Mouse (Mus musculus): Measurements from ENCODE around the gene St6galnac4. TPM values are rescaled to one million over a fixed set of nuclear protein-coding genes. Genes with fewer than 3 reads are reported as not detected.

Gene St6galnac4
- polyA plus RNA-seq, 1 experiment from 2014 or later: 33.5 TPM

GRCm38 (mm10) chr2:32549171-32549570, 37.7 kb upstream of the St6galnac4 start:
- 74% methylated on average over 9 of the region's 9 CpGs for WGBS
- no peaks in the 10 kb centered on the region for H3K9me3 ChIP-seq (replicated peaks)
- no peak overlapping the region for H3K4me2 ChIP-seq
- peaks cover 38% of the 10 kb centered on the region for H3K4me1 ChIP-seq (replicated peaks)
- H3K36me3 ChIP-seq: no peaks in the 10 kb centered on the region
- no peak overlapping the region for H3K9ac ChIP-seq
- H3K27ac ChIP-seq: no peak overlapping the region
- H3K27me3 ChIP-seq: no peaks in the 10 kb centered on the region
- no peak overlapping the region for H3K4me3 ChIP-seq
- no peak for ATAC-seq (replicated peaks; ENCODE audit: insufficient number of reproducible peaks, insufficient read depth, low FRiP score, low read depth)

- Histone ChIP-seq H3K4me1 (replicated peaks) (peaks cover 38% of the 10 kb centered on the region), H3K9ac (no peak overlapping the region), H3K27me3 (no peaks in the 10 kb centered on the region), H3K9me3 (replicated peaks) (no peaks in the 10 kb centered on the region), H3K4me3 (no peak overlapping the region), H3K27ac (no peak overlapping the region), H3K36me3 (no peaks in the 10 kb centered on the region), H3K4me2 (no peak overlapping the region)
- 39% methylated on average over 6 of the region's 6 CpGs for WGBS
- peak; percentile 61; the same call in 1 of the 2 replicates for ATAC-seq (replicated peaks; ENCODE audit: insufficient number of reproducible peaks, insufficient read depth, low FRiP score, low read depth)
Observed at GRCm38 (mm10) chr2:32549764-32550163, 37.1 kb upstream of the St6galnac4 start.

GRCm38 (mm10) chr2:32551236-32551635, 35.7 kb upstream of the St6galnac4 start:
- Histone ChIP-seq H3K9ac (no peak overlapping the region), H3K36me3 (no peaks in the 10 kb centered on the region), H3K4me3 (no peak overlapping the region), H3K27ac (no peak overlapping the region), H3K4me1 (replicated peaks) (peaks cover 48% of the 10 kb centered on the region), H3K27me3 (no peaks in the 10 kb centered on the region), H3K9me3 (replicated peaks) (no peaks in the 10 kb centered on the region), H3K4me2 (no peak overlapping the region)
- no peak for ATAC-seq (replicated peaks; ENCODE audit: insufficient number of reproducible peaks, insufficient read depth, low FRiP score, low read depth)
- 78% methylated on average over 5 of the region's 5 CpGs for WGBS

- H3K27me3 ChIP-seq: no peaks in the 10 kb centered on the region
- ATAC-seq (replicated peaks; ENCODE audit: insufficient number of reproducible peaks, insufficient read depth, low FRiP score, low read depth): no peak
- no peak overlapping the region for H3K4me3 ChIP-seq
- no peaks in the 10 kb centered on the region for H3K36me3 ChIP-seq
- H3K27ac ChIP-seq: no peak overlapping the region
- no peaks in the 10 kb centered on the region for H3K9me3 ChIP-seq (replicated peaks)
- H3K9ac ChIP-seq: no peak overlapping the region
- peaks cover 31% of the 10 kb centered on the region for H3K4me1 ChIP-seq (replicated peaks)
- H3K4me2 ChIP-seq: no peak overlapping the region
- 58% methylated on average over 7 of the region's 7 CpGs for WGBS
Observed at GRCm38 (mm10) chr2:32553592-32554148, 33.2 kb upstream of the St6galnac4 start.

GRCm38 (mm10) chr2:32555484-32555883, 31.4 kb upstream of the St6galnac4 start:
- Histone ChIP-seq H3K27me3 (no peaks in the 10 kb centered on the region), H3K4me1 (replicated peaks) (peaks cover 15% of the 10 kb centered on the region), H3K4me3 (no peak overlapping the region), H3K27ac (0 out of 2 replicates have a peak overlapping the region, but pooled peaks have one; percentile 3), H3K9ac (no peak overlapping the region), H3K4me2 (no peak overlapping the region), H3K9me3 (replicated peaks) (no peaks in the 10 kb centered on the region), H3K36me3 (0 out of 2 replicates have a peak, but pooled peaks cover 6% of the 10 kb centered on the region)
- ATAC-seq (replicated peaks; ENCODE audit: insufficient number of reproducible peaks, insufficient read depth, low FRiP score, low read depth): no peak
- 38% methylated on average over 4 of the region's 4 CpGs for WGBS

GRCm38 (mm10) chr2:32556019-32556418, 30.9 kb upstream of the St6galnac4 start:
- Histone ChIP-seq H3K36me3 (0 out of 2 replicates have a peak, but pooled peaks cover 6% of the 10 kb centered on the region), H3K9me3 (replicated peaks) (no peaks in the 10 kb centered on the region), H3K27me3 (no peaks in the 10 kb centered on the region), H3K27ac (no peak overlapping the region), H3K4me1 (replicated peaks) (peaks cover 11% of the 10 kb centered on the region), H3K4me3 (no peak overlapping the region), H3K4me2 (no peak overlapping the region), H3K9ac (no peak overlapping the region)
- ATAC-seq (replicated peaks; ENCODE audit: insufficient number of reproducible peaks, insufficient read depth, low FRiP score, low read depth): no peak
- WGBS: 74% methylated on average over 7 of the region's 7 CpGs

- WGBS: 51% methylated on average over 5 of the region's 5 CpGs
- H3K4me3 ChIP-seq: no peak overlapping the region
- no peak overlapping the region for H3K9ac ChIP-seq
- H3K27ac ChIP-seq: no peak overlapping the region
- peaks cover 18% of the 10 kb centered on the region; the same call in 1 of the 2 replicates for H3K36me3 ChIP-seq
- no peak overlapping the region for H3K4me2 ChIP-seq
- ATAC-seq (replicated peaks; ENCODE audit: insufficient number of reproducible peaks, insufficient read depth, low FRiP score, low read depth): no peak; the same call in 1 of the 2 replicates
- peaks cover 11% of the 10 kb centered on the region for H3K4me1 ChIP-seq (replicated peaks)
- H3K9me3 ChIP-seq (replicated peaks): no peaks in the 10 kb centered on the region
- H3K27me3 ChIP-seq: no peaks in the 10 kb centered on the region
Observed at GRCm38 (mm10) chr2:32559570-32559969, 27.3 kb upstream of the St6galnac4 start.

GRCm38 (mm10) chr2:32566536-32567063, 20.3 kb upstream of the St6galnac4 start:
- H3K27ac ChIP-seq: no peak overlapping the region
- no peaks in the 10 kb centered on the region for H3K27me3 ChIP-seq
- no peaks in the 10 kb centered on the region for H3K9me3 ChIP-seq (replicated peaks)
- H3K36me3 ChIP-seq: peaks cover 29% of the 10 kb centered on the region; the same call in 1 of the 2 replicates
- WGBS: 30% methylated on average over 4 of the region's 4 CpGs
- no peak for ATAC-seq (replicated peaks; ENCODE audit: insufficient number of reproducible peaks, insufficient read depth, low FRiP score, low read depth)
- no peak overlapping the region for H3K4me2 ChIP-seq
- H3K9ac ChIP-seq: no peak overlapping the region
- no peak overlapping the region for H3K4me3 ChIP-seq
- H3K4me1 ChIP-seq (replicated peaks): peaks cover 24% of the 10 kb centered on the region

- Histone ChIP-seq H3K9ac (peak overlapping the region; percentile 18; the same call in 1 of the 2 replicates), H3K27ac (no peak overlapping the region)
Observed at GRCm38 (mm10) chr2:32568149-32568548, 18.7 kb upstream of the St6galnac4 start.

GRCm38 (mm10) chr2:32568941-32569340, 18.0 kb upstream of the St6galnac4 start:
- H3K36me3 ChIP-seq: peaks cover 27% of the 10 kb centered on the region; the same call in 1 of the 2 replicates
- peaks cover 31% of the 10 kb centered on the region for H3K4me1 ChIP-seq (replicated peaks)
- H3K9ac ChIP-seq: no peak overlapping the region
- no peaks in the 10 kb centered on the region for H3K9me3 ChIP-seq (replicated peaks)
- no peak overlapping the region for H3K4me3 ChIP-seq
- no peak overlapping the region for H3K4me2 ChIP-seq
- WGBS: 72% methylated on average over 3 of the region's 3 CpGs
- ATAC-seq (replicated peaks; ENCODE audit: insufficient number of reproducible peaks, insufficient read depth, low FRiP score, low read depth): no peak
- peak overlapping the region; percentile 15; the same call in 1 of the 2 replicates for H3K27ac ChIP-seq
- no peaks in the 10 kb centered on the region for H3K27me3 ChIP-seq

More at GRCm38 (mm10) chr2:32568149-32568548, 18.7 kb upstream of the St6galnac4 start:
- Histone ChIP-seq H3K9me3 (replicated peaks) (no peaks in the 10 kb centered on the region), H3K4me1 (replicated peaks) (peaks cover 31% of the 10 kb centered on the region), H3K4me3 (no peak overlapping the region), H3K36me3 (peaks cover 31% of the 10 kb centered on the region; the same call in 1 of the 2 replicates), H3K27me3 (no peaks in the 10 kb centered on the region), H3K4me2 (no peak overlapping the region)
- WGBS: 66% methylated on average over 5 of the region's 5 CpGs
- ATAC-seq (replicated peaks; ENCODE audit: insufficient number of reproducible peaks, insufficient read depth, low FRiP score, low read depth): no peak

GRCm38 (mm10) chr2:32570698-32571494, 16.0 kb upstream of the St6galnac4 start, which contains the start of gene Dpm2:
Gene Dpm2, plus strand, starts transcription at chr2:32570858.
- peaks cover 39% of the 10 kb centered on the region for H3K4me1 ChIP-seq (replicated peaks)
- peaks cover 8% of the 10 kb centered on the region; the same call in 1 of the 2 replicates for H3K27me3 ChIP-seq
- WGBS: under 1% methylated on average over 36 of the region's 36 CpGs
- ATAC-seq (replicated peaks; ENCODE audit: insufficient number of reproducible peaks, insufficient read depth, low FRiP score, low read depth): peak; percentile 68
- peak within 1 kb of the TSS; percentile 78 for H3K4me2 ChIP-seq
- peaks cover 17% of the 10 kb centered on the region; the same call in 1 of the 2 replicates for H3K36me3 ChIP-seq
- H3K27ac ChIP-seq: peak within 1 kb of the TSS; percentile 50
- H3K9me3 ChIP-seq (replicated peaks): no peaks in the 10 kb centered on the region
- H3K4me3 ChIP-seq: peak within 1 kb of the TSS; percentile 74
- H3K9ac ChIP-seq: peak within 1 kb of the TSS; percentile 69
